Mouse (Mus musculus) splenic B cell, adult 2 months (primary cell): Measurements from ENCODE around the gene Kcp.

ENCODE experiments used
- DNase-seq: peaks from one replicate; pipeline ENCODE4 v3.0.0-alpha.2; 2011; ENCODE audit warnings: low read depth, low spot score
- H3K27me3 ChIP-seq: 2 replicates; pipeline ENCODE4 v1.6.1; 2012; ENCODE audit warnings: mild to moderate bottlenecking, low read length, moderate library complexity, mixed read lengths; ENCODE audit not compliant: control insufficient read depth, poor library complexity, insufficient read depth, severe bottlenecking
- H3K36me3 ChIP-seq: 2 replicates; pipeline ENCODE4 v1.6.1; 2012; ENCODE audit warnings: mild to moderate bottlenecking, low read length, moderate library complexity, mixed read lengths; ENCODE audit not compliant: control insufficient read depth, poor library complexity, insufficient read depth, severe bottlenecking

Gene Kcp

GRCm38 (mm10) chr6:29450667-29451066 lies 57.1 kb downstream of the Kcp start:
- DNase-seq: no peak

GRCm38 (mm10) chr6:29449858-29450257 lies 57.9 kb downstream of the Kcp start:
- no peaks in the 10 kb centered on the region for H3K36me3 ChIP-seq
- no peak for DNase-seq
- H3K27me3 ChIP-seq: no peaks in the 10 kb centered on the region

More at GRCm38 (mm10) chr6:29450667-29451066, 57.1 kb downstream of the Kcp start:
- Histone ChIP-seq H3K27me3 (no peaks in the 10 kb centered on the region), H3K36me3 (no peaks in the 10 kb centered on the region)

DNA sequence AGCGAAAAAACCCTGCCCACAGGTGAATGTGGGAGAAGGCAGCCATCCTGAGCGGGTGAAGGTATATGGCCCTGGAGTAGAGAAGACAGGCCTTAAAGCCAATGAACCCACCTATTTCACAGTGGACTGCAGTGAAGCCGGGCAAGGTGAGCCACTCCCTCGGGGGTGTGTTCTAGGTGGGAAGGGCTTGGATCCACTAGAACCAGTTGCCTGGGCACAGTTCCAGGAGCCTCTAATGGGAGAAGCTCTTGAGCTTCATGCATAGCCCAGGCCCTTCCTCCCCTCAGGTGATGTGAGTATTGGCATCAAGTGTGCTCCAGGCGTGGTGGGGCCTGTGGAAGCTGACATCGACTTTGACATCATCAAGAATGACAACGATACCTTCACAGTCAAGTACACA lies 62.4 kb downstream of the Kcp start:
- no peaks in the 10 kb centered on the region; the same call in 1 of the 2 replicates for H3K27me3 ChIP-seq
- no peaks in the 10 kb centered on the region for H3K36me3 ChIP-seq
- DNase-seq: no peak

DNA sequence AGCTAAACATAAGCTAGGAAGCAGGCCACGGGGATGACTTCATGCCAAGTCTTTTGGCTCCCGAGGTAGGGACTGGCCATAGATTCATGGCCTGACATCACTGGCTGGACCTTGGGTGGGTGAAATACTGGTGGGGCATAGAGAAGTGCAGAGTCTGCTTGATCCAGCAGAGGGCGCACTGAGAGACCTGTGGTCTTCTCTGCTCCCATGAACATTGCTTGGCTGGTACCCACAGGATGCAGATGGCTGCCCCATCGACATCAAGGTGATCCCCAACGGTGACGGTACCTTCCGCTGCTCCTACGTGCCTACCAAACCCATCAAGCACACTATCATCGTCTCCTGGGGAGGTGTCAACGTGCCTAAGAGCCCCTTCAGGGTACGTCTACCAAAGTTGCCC lies 63.0 kb downstream of the Kcp start:
- no peaks in the 10 kb centered on the region for H3K36me3 ChIP-seq
- DNase-seq: peak; percentile 71
- H3K27me3 ChIP-seq: no peaks in the 10 kb centered on the region; the same call in 1 of the 2 replicates

- DNase-seq: no peak
- Histone ChIP-seq H3K36me3 (no peaks in the 10 kb centered on the region), H3K27me3 (no peaks in the 10 kb centered on the region; the same call in 1 of the 2 replicates)
Measured at GRCm38 (mm10) chr6:29439789-29440188, 68.0 kb downstream of the Kcp start.

DNA sequence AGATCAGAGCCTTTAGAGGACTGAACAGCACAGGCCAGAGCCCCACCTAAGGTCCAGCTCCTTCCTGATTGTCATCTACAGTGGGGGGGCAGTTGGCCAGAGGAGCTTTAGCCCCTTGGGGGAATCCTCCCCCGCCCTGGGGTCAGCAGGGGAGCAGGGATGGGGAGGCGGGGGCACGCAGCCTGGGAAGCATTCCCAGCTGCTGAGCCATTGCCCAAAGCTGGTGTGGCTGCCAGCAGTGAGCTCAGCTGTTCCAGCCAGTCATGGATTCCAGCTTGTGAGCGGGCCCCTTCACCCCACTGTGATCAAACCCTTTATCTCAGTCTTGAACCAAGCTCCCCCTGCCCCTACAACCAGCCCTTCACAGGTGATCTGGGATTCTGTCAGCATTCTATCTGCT lies 68.5 kb downstream of the Kcp start:
- no peak for DNase-seq
- Histone ChIP-seq H3K27me3 (no peaks in the 10 kb centered on the region; the same call in 1 of the 2 replicates), H3K36me3 (no peaks in the 10 kb centered on the region)

DNA sequence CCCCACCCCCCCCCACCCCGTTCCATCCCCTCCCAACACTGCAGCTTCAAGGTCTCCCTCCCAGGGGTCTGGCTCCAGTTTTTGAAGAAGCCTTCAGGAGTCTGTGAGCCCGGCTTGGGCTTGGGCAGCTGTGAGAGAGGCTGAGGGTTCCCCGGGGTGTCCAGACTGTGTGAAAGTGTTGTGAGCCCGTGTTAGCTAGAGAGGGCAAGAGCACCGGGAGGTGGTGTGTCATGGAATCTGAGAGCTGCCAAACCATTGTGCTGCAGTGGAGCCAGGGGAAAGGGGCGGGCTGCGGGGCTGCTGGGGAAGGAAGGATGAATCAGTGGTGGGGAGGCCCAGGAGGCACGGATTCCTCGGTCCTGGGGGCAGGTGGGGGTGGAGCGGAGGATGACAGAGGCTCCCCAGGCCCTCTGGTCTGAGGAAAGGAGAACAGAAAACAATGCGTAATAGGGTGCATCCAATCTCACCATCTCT lies 71.3 kb downstream of the Kcp start:
- DNase-seq: no peak
- Histone ChIP-seq H3K36me3 (no peaks in the 10 kb centered on the region), H3K27me3 (no peaks in the 10 kb centered on the region; the same call in 1 of the 2 replicates)

DNA sequence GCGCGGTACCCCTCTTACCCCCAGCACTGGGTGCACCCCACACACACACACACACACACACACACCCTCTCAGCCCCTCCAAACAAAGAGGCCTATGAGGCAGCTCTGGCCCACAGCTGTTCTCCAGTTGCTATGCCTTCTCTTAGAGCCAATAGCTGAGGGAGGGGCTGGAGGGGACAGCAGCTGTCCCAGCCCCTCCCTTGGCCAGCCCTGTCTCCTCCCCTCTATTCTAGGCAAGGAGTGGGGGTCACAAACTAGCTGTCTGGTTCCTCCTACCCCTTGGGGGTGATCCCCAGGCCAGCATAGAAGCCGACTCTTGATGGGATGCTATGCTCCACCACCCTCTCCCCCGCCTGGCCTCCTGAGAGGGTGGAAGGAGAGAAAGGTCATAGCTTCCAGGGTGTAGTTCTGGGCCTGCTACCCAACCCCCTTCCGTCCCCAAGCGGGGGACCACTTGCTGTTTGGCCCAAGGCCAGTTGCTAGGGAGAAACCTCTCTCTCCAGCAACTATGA lies 71.8 kb downstream of the Kcp start:
- Histone ChIP-seq H3K36me3 (no peaks in the 10 kb centered on the region), H3K27me3 (no peaks in the 10 kb centered on the region; the same call in 1 of the 2 replicates)
- no peak for DNase-seq

- DNase-seq: no peak
- Histone ChIP-seq H3K27me3 (no peaks in the 10 kb centered on the region), H3K36me3 (no peaks in the 10 kb centered on the region)
Measured at GRCm38 (mm10) chr6:29434911-29435691, 72.7 kb downstream of the Kcp start.

GRCm38 (mm10) chr6:29433804-29434795 lies 73.7 kb downstream of the Kcp start:
- DNase-seq: no peak
- no peaks in the 10 kb centered on the region for H3K27me3 ChIP-seq

GRCm38 (mm10) chr6:29433038-29433803 lies 74.5 kb downstream of the Kcp start, which contains the start of gene Flnc:
Gene Flnc, plus strand, starts transcription at chr6:29433256.
- peak; percentile 12 for DNase-seq
- Histone ChIP-seq H3K36me3 (no peaks in the 10 kb centered on the region), H3K27me3 (no peaks in the 10 kb centered on the region)

More at GRCm38 (mm10) chr6:29433804-29434795, 73.7 kb downstream of the Kcp start:
- H3K36me3 ChIP-seq: no peaks in the 10 kb centered on the region

- DNase-seq: no peak
- no peaks in the 10 kb centered on the region for H3K27me3 ChIP-seq
- no peaks in the 10 kb centered on the region for H3K36me3 ChIP-seq
Measured at GRCm38 (mm10) chr6:29432676-29433037, 75.1 kb downstream of the Kcp start.

DNA sequence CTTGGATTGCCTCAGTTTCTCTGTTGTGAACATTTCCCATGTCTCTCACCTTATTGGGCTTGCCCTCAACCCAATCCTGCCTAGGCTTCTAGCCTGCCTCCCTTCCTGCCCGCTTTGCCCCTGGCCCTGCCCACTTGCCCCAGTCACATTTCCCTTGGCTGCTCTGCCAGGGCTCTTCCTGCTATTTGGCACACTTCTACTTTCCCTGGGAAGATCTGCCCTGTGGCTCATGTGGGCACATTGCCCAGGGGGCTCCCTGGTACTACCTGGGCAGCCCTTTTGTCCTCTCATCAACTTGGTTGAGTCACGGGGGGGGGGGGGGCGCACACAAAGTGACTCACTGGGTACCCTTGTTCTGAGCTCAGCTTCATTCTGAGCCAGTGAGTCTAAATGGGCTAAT lies 75.6 kb downstream of the Kcp start:
- Histone ChIP-seq H3K36me3 (no peaks in the 10 kb centered on the region), H3K27me3 (no peaks in the 10 kb centered on the region)
- DNase-seq: no peak

GRCm38 (mm10) chr6:29431473-29431872 lies 76.3 kb downstream of the Kcp start:
- no peaks in the 10 kb centered on the region for H3K36me3 ChIP-seq
- no peak for DNase-seq
- no peaks in the 10 kb centered on the region for H3K27me3 ChIP-seq
